Mouse (Mus musculus) embryo, embryonic 9.5 days (tissue): Measurements from ENCODE around the gene Cdpf1.
A peak's percentile ranks its signal among the peaks of the same experiment; 100 is the strongest.

Experiments
- DNase-seq: peaks from one replicate; pipeline ENCODE4 v3.0.0-alpha.2; 2017; ENCODE audit errors: extremely low spot score

Gene Cdpf1

DNA sequence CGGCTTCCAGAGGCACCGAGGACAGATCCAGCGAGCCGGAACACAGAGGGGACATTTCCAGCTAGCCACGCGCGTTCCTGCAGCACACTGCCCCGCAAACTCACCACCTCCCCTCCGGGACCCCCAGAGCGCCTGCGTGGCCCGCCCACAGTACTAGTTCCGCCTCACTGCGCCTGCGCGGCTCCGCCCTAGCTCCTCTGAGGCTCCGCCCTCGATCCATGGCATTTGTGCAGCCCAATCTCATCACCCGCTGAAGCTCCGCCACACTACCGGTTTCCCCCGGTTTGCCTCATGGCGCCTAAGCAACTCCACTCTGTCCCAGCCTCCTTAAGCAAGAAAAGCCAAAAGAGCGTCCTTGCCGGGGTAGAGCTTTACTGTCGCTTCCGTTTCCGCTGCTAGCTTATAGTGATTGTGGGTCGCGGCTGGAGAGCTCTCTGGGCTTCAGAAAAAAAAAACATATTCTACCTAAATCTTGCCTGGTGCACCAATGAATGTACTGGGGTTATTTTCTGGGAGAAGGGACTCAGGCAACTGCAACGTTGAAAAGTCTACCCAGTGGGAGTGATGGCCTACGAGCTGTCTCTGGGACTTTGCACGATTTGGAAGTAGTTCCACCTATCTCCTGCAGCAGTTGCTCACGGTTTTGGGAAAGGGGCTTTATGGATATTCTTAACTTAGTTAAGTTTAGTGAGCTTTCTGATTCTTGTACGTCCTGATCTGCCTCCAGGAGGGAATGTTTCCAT lies at the start of gene Cdpf1:
Cdpf1 (minus strand) TSS at position 163 of the 743 bp plus-strand sequence.
- DNase-seq = peak; percentile 98

DNA sequence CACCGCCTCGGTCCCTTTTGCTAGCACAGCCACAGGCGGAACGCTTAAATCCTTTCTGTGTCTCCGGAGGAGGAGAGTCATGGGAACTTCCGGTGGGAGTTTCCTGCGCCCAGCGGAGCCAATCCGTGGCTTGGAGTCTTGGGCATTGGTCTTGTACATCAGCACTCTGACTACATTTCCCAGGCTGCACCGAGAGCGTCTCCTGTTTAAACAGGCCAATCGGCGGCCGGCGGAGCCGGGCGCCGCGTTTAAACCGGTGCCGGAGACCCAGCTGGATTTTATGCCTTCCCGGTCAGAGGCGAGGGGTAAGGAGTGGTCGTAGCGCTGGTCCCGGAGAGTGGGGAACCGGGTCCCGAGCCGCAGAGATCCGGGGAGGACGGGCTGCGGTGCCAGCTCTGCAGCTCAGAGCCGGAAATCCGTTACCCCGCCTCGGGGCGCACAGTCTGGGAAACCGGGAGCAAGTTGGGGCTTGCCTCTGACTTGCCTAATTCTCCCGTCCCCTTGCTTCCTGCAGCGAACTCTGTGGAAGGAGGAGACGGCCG lies 48.1 kb upstream of the Cdpf1 start, which contains the start of gene Gtse1:
Gtse1 (plus strand) TSS at position 256 of the 542 bp plus-strand sequence.
- DNase-seq = peak; percentile 94

DNA sequence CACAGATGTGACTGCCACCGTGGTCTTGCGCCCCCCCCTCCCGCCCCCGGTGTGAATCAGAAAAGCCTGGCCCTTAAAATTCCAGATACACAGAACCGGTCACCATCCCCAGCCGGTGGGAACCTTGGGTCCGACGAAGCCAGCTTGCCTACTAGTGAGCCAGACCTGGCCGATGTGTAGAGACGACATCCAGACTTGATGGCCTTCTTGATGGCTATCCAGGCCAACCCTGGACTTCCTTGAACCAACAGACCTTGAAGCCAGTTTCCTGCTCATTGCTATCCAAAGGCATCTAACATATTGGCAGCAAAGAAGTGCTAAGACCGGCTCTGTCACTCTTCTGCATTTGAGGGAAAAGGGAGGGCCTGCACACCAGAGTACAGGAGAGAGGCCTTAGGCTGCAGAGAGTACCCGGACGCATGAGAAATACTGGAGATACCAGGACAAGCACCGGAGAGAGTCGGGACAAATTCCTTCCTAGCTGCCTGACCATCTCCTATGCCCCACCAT lies 47.5 kb upstream of the Cdpf1 start:
- DNase-seq = peak; percentile 9

DNA sequence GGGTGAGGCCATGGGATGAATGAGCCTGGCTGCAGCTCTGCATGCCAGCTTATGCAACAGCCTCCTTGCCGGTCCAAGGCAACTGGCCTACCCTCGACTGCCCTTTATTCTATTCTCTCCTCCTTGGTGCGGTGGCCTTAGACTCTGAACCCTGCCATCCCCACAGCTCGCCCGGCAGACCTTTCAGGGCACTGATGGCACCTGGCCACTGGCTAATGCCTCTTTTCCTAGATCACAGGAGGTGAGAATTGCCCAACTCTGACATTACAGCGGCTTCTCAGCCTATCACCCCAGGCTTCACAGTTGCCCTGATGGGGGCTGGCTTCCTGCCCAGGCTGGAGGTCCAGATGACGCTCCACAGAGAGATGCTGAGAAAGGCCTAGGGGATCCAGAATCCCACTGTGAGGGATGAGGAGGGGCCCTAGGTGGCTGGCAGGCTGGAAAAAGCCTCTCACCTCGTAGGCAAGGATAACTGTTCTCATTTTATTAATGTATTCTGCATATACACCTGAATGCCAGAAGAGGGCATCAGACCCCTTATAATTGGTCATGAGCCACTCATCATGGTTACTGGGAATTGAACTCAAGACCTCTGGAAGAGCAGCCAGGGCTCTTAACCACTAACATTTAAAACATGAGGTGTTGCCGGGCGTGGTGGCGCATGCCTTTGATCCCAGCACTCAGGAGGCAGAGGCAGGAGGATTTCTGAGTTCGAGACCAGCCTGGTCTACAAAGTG lies 40.3 kb upstream of the Cdpf1 start:
- no peak for DNase-seq

DNA sequence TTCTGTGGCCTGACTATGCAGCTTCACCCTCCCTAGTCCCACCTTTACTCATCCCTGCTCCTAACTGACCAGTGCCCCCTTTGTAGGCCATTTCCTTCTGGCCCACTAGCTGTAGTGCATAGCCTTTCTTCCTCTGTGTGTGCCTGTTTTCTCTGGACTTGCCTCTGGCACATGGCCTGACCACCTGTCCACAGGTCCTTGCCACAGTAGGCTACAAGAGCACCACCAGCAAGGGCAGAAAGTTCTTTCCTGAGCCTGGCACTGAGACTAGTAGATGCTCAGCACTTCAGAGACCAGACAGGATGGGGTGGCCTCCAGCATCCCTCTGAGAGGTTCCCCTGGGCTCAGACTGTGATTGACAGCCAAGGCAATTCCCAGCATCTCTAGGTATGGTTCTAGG lies 33.6 kb upstream of the Cdpf1 start:
- DNase-seq = no peak

DNA sequence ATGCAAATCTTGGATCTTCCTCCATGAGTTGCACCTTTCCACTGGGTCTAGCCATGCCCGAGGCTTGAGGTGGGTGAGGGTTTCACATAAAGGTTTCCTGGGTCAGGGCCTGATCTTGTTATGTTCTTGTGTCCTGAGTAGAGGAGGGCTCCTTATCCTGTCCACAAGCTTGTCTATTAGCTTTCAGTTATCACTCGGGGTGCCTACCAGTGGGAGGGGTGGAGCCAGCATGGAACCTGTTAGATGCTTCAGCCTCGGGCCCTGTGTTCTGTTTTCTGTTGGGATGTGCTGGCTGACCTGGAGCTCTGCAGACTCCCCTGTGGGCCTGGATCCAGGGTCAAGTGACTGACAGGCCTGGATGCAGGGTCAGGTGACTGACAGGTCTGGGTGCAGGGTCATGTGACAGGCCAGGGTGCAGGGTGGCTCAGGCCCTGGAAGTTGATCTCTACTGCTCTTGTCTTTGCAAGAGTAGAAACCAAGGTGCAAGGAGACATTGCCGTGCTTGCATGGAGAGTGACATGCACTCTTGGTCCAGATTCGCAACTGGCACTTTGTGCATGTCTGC lies 30.4 kb upstream of the Cdpf1 start:
- no peak for DNase-seq

DNA sequence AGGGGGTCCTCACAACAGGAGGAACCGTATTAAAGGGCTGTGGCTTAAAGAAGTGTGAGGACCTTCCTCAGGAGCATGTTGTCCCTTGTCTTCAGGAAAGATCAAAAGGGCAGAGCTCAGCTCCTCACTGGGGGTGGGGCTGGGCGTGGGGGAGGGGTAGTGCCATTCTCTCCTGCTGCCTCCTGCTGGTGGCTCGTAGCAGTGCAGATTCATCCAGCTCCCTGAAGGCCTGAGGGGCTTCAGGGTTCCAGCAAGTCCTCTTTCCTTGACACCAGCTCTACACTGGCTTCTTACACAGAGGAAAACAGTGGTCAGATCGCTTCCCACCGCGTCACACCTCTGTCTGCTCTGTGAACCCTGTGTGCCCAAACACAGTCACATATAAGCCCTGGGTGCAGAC lies 29.5 kb upstream of the Cdpf1 start:
- peak; percentile 48 for DNase-seq

DNA sequence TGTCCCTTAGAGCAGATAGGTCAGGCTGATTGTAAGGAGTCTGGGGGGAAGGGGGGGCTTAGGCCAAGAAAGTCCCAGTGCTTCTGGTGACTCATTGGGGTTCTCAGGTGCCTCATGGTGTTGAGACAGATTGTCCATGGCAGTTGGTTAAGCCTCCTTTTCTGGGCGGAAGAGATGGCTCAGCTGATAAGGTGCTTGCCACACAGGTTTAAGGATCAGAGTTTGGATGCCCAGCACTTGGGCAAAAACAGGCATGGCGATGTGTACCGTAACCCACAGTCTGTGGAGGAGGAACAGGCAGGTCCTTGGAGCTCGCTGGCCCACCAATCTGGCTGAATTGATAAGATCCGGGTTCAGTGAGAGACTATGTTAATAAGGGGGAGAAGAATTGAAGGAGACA lies 25.4 kb upstream of the Cdpf1 start:
- DNase-seq = no peak

DNA sequence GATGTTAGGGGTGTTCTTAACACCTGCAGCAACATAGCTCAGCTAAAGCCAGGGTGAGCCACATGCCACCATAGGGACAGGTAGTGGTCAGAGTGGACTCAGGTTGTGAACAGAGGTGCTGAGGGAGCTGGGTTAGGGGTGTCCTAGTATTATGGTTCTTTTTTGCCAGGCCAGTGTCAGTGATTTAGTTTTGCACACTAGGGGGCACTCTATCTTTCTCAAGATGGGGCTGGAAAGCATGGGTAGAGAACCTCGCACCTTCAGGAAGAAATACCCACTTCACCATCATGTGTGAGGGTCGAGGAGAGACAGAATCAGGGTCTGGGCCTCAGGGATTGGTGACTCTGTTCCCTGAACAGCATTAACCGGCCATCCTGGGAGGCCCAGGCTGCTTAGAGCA lies 23.8 kb upstream of the Cdpf1 start:
- no peak for DNase-seq

DNA sequence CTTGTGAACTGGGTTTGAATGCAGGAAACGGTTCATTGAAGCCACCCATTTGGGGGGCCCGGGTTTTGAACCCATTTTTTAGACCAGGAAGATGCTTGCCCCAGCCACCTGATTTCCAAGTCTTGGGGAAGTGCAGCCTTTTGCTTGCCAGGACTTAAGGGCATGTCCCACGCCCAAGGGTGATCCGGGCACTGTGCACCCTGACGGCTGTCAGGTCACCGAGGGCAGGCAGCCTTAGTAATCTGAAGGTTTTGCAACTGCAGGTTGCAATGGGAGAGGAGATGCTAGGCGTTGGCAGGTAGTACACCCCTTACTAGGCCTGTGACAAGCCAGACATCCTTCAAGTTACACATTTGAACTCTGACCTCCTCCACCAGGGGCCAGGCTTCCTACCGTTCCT lies 21.1 kb upstream of the Cdpf1 start:
- DNase-seq = no peak

DNA sequence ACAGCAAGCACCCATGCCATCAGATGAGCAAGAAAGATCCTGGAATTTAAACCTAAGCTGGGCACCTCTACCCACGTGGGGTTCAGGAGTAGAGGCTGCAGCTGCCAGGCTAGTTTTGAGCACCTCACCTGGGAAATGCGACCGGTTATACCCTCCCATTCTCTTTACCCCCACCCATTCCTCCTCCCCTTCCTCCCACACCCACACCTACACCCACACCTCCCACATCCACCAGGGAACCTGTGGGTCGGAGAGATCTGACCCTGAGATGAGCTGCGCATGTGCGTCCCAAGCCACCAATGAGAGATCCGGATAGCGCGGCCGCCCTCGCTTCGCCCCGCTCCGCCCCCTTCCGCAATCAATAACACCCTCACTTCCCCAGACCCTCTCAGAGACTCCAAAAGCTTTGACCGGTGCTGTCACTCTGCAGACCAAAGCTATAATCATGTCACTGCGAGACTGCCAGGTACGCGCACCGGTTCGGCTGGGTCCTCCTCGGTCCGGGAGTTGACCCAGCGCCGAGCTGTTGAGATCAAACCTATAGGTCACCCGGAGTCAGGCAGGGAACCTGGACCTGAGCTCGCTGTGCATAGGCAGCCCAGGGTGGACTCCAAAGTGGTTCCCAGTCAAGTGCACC lies 20.6 kb upstream of the Cdpf1 start, which contains the start of gene Ttc38:
Ttc38 (plus strand) TSS at position 353 of the 637 bp plus-strand sequence.
- DNase-seq = peak; percentile 77

DNA sequence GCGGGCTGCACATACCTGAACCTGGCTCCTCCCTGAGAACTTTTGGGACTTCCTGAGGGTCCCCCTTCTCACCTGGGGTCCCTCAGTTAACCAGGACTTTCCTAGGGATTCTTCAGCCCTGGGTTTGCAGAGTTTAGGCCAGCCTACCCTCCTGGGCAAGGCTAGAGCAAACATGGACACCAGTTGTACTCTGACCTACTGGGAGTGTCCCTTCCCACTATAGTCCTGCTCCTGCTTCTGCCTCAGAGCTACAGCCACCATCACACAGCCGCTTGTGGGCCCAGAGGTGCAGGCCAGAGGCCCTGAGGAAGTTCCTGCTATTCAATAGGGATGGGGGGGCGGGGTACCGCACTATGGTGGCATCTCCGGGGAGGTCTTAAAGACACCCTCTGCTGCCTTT lies 18.0 kb upstream of the Cdpf1 start:
- no peak for DNase-seq

DNA sequence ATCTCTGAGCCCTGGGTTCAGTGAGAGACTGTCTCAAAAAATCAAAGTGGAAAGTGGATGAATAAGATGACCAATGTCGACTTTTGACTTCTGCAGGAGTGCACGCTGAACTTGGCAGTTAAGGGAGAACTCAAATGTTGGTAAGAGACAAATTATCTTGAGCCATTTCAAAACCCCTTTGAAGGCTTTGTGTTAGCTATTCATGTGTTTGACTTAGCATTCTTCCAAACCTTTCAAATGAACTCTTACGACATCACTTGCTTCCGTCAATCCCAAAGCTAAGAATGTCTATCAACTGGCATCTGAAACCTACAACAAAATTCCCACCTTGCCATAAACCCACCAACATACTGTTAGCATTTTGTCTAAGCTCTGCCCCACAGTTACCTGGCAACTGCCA lies 16.6 kb upstream of the Cdpf1 start:
- no peak for DNase-seq

DNA sequence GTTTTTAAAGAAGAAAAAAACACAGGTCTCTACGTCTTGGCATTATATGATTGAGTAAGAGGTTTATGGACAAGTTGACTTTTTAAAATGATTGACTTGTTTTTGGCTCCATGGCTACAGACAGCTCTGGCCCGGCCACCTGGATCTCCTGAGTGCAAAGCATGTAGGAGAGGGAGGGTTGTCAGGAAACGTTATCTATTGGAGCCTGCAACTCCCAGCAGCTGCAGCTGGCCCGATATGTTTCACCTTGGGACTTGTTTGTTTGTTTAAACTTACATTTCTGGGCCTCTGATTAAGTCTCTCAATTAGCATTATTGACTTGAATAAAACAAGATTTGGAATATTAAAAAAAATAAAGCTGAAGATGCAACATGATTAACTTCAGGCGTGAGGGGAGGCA lies 15.2 kb upstream of the Cdpf1 start:
- no peak for DNase-seq

DNA sequence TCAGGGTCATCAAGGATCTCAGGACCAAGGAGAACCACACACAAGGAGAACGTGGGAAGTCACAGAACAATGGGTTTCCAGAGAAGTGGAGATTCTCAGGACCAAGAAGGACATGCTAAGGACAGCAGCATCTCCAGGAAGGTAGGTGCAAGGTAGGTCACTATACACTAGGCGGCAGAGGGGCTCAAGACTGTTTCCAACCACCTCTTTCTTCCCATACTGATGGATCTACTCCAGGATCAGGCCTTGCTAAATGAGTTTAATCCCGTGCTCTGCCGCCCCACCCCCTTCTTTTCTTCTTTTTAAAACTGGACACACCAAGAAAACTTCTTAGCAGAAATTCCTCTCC lies 10.5 kb upstream of the Cdpf1 start:
- no peak for DNase-seq

DNA sequence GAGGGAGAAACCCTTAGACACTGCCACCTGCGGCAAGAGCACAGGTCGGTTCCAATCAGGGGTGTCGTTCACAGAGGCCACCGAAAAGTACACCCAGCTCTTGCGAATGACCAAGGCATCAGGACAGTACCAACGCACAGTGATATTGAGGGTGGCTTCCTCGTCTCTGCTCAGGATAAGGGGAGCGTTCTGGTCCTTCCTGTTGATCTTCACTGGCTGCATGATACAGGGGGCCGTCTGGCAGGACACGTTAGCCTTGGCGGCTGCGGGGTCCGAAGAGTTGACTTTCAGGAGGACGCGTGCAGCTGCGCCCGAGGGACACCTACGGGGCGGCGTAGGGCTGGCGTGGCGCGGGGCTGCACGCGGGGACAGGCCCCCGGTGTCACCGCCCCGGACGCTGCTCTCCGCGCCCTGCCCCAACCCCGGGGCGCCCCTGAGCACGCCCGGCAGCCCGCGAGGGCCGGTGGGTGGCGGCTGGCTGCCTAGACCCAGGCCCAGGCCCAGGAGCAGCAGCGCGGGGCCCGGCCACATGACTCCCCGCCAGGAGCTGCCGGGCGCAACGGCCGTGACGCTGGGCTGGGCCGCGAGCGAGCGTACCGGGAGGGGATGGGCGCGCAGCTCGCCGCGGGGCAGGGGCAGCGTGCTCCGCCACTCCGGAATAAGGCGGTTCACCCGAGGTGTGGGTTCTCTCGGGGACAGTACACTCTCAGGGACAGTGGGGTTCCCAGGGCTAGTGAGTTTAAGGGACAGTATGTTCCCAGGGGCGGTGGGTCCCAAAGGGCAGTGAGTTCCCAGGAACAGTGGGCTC lies 9.9 kb upstream of the Cdpf1 start, which contains the start of gene Pkdrej:
Pkdrej (minus strand) TSS at position 532 of the 808 bp plus-strand sequence.
- DNase-seq = peak; percentile 47

DNA sequence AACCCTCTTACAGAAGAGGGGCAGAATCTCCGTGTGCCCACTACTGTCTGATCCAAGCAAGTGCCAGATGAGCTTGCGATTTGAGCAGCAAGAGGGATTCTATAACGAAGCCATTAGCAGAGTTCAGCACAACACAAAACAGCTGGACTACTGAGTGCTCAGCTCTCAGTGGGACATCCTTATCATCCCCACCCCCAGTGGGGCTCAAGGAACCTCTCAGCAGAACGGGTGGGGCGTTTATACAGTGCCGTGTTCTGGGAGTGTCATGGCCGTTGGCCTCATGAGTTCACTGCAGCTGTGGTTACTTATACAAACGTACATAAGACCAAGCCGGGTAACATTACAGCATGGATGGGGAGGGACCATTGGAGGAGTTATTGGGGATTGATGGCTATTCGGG lies 1.9 kb upstream of the Cdpf1 start:
- no peak for DNase-seq

DNA sequence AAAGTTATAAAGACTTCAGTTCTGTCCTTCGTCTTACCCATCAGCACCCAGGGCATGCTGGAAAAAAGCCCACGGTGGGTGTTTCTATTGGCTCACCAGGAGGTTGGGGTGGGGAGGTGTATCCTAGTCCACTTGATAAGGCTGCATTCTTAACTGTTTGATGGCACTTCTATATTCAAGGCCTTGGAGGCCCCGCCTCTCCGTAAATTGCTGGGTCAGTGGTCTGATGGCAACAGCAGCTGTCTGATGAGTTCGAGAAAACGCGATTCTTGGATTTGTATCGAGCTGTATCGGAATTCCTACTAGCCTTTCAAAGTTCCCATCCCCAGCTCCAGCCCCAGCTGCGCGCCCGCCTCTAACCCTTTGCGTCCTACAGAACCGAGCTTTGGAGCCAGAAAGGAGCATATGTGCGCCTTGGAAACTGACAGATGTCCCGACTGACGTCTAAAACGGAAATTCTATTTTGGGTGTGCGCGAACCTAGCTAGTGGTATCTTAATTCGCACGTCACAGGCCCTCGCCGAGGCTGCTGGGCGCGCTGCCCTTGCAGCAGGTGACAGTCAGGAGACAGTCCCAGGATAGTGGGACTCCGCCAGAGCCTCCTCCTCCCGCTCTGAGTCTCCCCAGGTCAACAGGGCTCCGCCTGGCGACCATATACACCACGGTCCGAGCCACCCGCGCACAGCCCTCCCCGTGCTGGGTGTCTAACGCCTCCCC lies 533 bp downstream of the Cdpf1 start:
- no peak for DNase-seq

DNA sequence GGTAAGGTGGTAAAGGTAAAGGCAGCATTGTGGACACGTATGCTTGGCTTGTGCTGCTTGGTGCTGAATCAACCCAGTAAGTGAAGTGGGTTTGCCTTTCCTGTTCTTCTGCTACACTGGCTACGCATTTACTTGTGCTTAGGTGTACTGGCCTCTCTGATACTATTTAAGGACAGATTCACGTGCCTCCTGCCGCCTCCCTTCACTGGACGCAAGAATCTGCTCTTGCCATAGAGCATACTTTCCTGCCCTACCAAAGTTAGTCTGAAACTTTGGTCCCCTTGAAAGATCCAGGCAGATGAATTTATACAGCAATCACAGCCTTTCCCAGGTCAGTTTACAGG lies 1.1 kb downstream of the Cdpf1 start:
- DNase-seq = no peak

DNA sequence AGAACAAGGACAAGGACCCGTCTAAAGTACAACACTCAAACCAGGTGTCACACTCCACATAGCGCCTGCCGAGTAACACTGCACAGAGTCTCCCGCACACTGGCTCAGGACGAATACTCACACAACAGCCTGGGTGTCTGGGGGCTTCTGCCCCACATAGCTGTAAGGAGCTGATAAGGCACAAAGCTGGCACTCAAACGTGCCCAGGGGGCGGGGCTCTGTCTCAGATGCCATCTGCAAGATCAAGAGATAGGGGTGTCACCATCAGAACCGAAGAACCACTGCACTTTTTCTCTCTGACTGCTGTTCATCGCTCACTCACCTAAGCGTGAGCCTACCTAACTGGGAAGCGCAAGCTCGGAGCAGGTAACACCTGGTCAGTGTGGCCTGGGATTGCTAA lies 2.4 kb downstream of the Cdpf1 start:
- no peak for DNase-seq

DNA sequence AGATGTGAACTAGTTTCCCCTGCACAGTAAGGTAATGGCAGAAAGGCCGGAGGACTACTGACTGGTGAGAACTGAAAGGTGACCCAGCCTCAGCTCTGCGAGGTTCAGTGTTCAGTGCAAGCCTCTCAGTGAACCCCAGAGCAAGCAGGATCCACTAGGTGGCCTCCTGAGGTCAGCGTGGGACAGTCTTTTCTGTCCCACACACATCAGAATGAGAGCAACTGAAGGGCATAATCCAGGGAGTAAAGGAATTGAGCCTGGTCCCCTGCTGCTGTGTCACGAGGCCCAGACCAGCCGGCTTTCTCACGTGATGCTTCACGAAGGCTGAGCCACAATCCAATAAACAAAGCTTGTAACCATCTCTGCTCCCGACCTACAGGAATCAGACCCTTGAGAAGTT lies 3.1 kb downstream of the Cdpf1 start:
- no peak for DNase-seq
